Mouse (Mus musculus) CH12.LX (cell line): ENCODE data around the gene Gm10382. TPM values are rescaled to one million over a fixed set of nuclear protein-coding genes. Genes with fewer than 3 reads are reported as not detected.
"Not testable (repeated sequence)": the region's sequence is repeated elsewhere in the genome, so short reads cannot be mapped to it uniquely, and the experiment has no call there.

Experiments used
- DNase-seq: peaks from one replicate; pipeline ENCODE4 v3.0.0-alpha.2; 2013; ENCODE audit errors: extremely low read depth
- H3K27ac ChIP-seq: 2 replicates; pipeline ENCODE4 v1.5.1; 2012; ENCODE audit warnings: low read depth, mild to moderate bottlenecking, control low read depth, moderate library complexity; ENCODE audit not compliant: insufficient read depth
- H3K27me3 ChIP-seq: replicated peaks from 2 replicates; pipeline ENCODE3; 2012; ENCODE audit warnings: inconsistent platforms
- H3K36me3 ChIP-seq, 2 experiments: replicated peaks in 1 of 2; 2 replicates each; pipeline versions ENCODE3 to v1.6.1; 2012; ENCODE audit warnings: inconsistent platforms in 1 of 2, low read length in 1 of 2, mild to moderate bottlenecking in 1 of 2, mixed read lengths in 1 of 2, moderate library complexity in 1 of 2; ENCODE audit not compliant: control insufficient read depth in 1 of 2, insufficient read depth in 1 of 2
- H3K4me1 ChIP-seq, 2 experiments: 2 replicates each; pipeline ENCODE4 v1.6.1; 2012; ENCODE audit warnings: inconsistent platforms in 1 of 2, moderate library complexity in 1 of 2; ENCODE audit not compliant: insufficient read depth in 2 of 2, control insufficient read depth in 1 of 2
- H3K4me2 ChIP-seq: 2 replicates; pipeline ENCODE4 v1.6.1; 2012; ENCODE audit warnings: low read depth, mild to moderate bottlenecking, control low read depth; ENCODE audit not compliant: poor library complexity, insufficient read depth, severe bottlenecking
- H3K4me3 ChIP-seq, 3 experiments: fragments of 150-350 bp in 1 of 3; sonication (generic) in 1 of 3; replicated peaks in 1 of 3; 2 replicates each; pipeline versions ENCODE3 to v1.5.1; 2011 to 2012; ENCODE audit warnings: low read depth in 2 of 3, low read length in 2 of 3, mild to moderate bottlenecking in 2 of 3, moderate library complexity in 2 of 3, control low read depth in 1 of 3, improper control_type of control experiment in 1 of 3, inconsistent platforms in 1 of 3, mixed read lengths in 1 of 3; ENCODE audit not compliant: poor library complexity in 1 of 3
- H3K79me2 ChIP-seq: replicated peaks from 2 replicates; pipeline ENCODE4 v1.6.1; 2012; ENCODE audit warnings: mild to moderate bottlenecking, moderate library complexity; ENCODE audit not compliant: control insufficient read depth, poor library complexity, insufficient read depth, severe bottlenecking; ENCODE audit errors: extremely low read depth
- H3K9ac ChIP-seq: 2 replicates; pipeline ENCODE4 v1.6.1; 2012; ENCODE audit warnings: low read depth, mild to moderate bottlenecking, control low read depth, moderate library complexity; ENCODE audit not compliant: insufficient read depth
- H3K9me3 ChIP-seq: replicated peaks from 2 replicates; pipeline ENCODE3; 2012; ENCODE audit warnings: low read length, inconsistent platforms, mixed read lengths
- BHLHE40 ChIP-seq: IDR thresholded peaks from 2 replicates; pipeline ENCODE4 v1.6.1; 2011; ENCODE audit warnings: mild to moderate bottlenecking, low read depth, low read length, improper control_type of control experiment
- CHD1 ChIP-seq: IDR thresholded peaks from 2 replicates; pipeline ENCODE4 v1.6.1; 2012; ENCODE audit warnings: low read depth, low read length, improper control_type of control experiment, inconsistent platforms
- CTCF ChIP-seq, 2 experiments: IDR thresholded peaks in 1 of 2; conservative IDR thresholded peaks in 1 of 2; 2 replicates each; pipeline ENCODE4 v1.5.1; 2011 to 2012; ENCODE audit warnings: low read depth in 2 of 2, low read length in 2 of 2, improper control_type of control experiment in 1 of 2, inconsistent platforms in 1 of 2, mild to moderate bottlenecking in 1 of 2, moderate library complexity in 1 of 2
- EP300 ChIP-seq: IDR thresholded peaks from 2 replicates; pipeline ENCODE4 v1.6.1; 2011; ENCODE audit warnings: low read length, improper control_type of control experiment
- GABPA ChIP-seq: IDR thresholded peaks from 2 replicates; pipeline ENCODE4 v1.6.1; 2012; ENCODE audit warnings: low read depth, low read length, improper control_type of control experiment, inconsistent platforms; ENCODE audit not compliant: insufficient replicate concordance
- HCFC1 ChIP-seq: IDR thresholded peaks from 2 replicates; pipeline ENCODE4 v1.6.1; 2012; ENCODE audit warnings: low read depth, mild to moderate bottlenecking, inconsistent platforms, low read length, improper control_type of control experiment
- IRF4 ChIP-seq: IDR thresholded peaks from 2 replicates; pipeline ENCODE4 v1.6.1; 2014; ENCODE audit warnings: low read depth, mild to moderate bottlenecking, inconsistent platforms, low read length, improper control_type of control experiment
- MAFK ChIP-seq: IDR thresholded peaks from 2 replicates; pipeline ENCODE4 v1.6.1; 2011; ENCODE audit warnings: low read length, improper control_type of control experiment; ENCODE audit not compliant: insufficient replicate concordance
- MYC ChIP-seq: IDR thresholded peaks from 2 replicates; pipeline ENCODE4 v1.6.1; 2011; ENCODE audit warnings: low read depth, mild to moderate bottlenecking, improper control_type of control experiment, low read length
- PAX5 ChIP-seq: IDR thresholded peaks from 2 replicates; pipeline ENCODE4 v1.6.1; 2012; ENCODE audit warnings: low read length, inconsistent platforms, mixed read lengths
- POLR2AphosphoS2 ChIP-seq: IDR thresholded peaks from 2 replicates; pipeline ENCODE4 v1.6.1; 2011; ENCODE audit warnings: low read depth, low read length, improper control_type of control experiment
- RAD21 ChIP-seq: IDR thresholded peaks from 2 replicates; pipeline ENCODE4 v1.6.1; 2011; ENCODE audit warnings: low read depth, mild to moderate bottlenecking, low read length, improper control_type of control experiment, moderate library complexity
- RCOR1 ChIP-seq: conservative IDR thresholded peaks from 2 replicates; pipeline ENCODE4 v1.6.1; 2012; ENCODE audit warnings: low read depth, mild to moderate bottlenecking, inconsistent platforms, low read length, improper control_type of control experiment
- SIN3A ChIP-seq: IDR thresholded peaks from 2 replicates; pipeline ENCODE4 v1.6.1; 2012; ENCODE audit warnings: low read length, improper control_type of control experiment, inconsistent platforms
- TBP ChIP-seq: conservative IDR thresholded peaks from 2 replicates; pipeline ENCODE4 v1.6.1; 2011; ENCODE audit warnings: low read depth, low read length, improper control_type of control experiment
- TCF12 ChIP-seq: IDR thresholded peaks from 2 replicates; pipeline ENCODE4 v1.6.1; 2014; ENCODE audit warnings: low read depth, mild to moderate bottlenecking, inconsistent platforms, low read length, improper control_type of control experiment
- ZKSCAN1 ChIP-seq: IDR thresholded peaks from 2 replicates; pipeline ENCODE4 v1.6.1; 2012; ENCODE audit warnings: low read depth, inconsistent platforms, low read length, improper control_type of control experiment, borderline replicate concordance
- ZNF384 ChIP-seq: IDR thresholded peaks from 2 replicates; pipeline ENCODE4 v1.6.1; 2012; ENCODE audit warnings: low read depth, low read length, improper control_type of control experiment, inconsistent platforms
- dilution Hi-C: fragments of 300-500 bp; cut with MboI; formaldehyde crosslinking; loops from 2 replicates; pipeline ENCODE4 v1.14.3; 2020; ENCODE audit warnings: low sequenced_read_pairs; ENCODE audit not compliant: extremely low pct_unique_long_range_greater_than_20kb, extremely low pct_ligation_motif_present
- in situ Hi-C: fragments of 300-500 bp; cut with MboI; formaldehyde crosslinking; loops from 3 replicates; pipeline ENCODE4 v1.14.3; 2019; ENCODE audit warnings: low sequenced_read_pairs, low pct_ligation_motif_present, low pct_unique_long_range_greater_than_20kb, mixed read lengths
- polyA plus RNA-seq: library from polyadenylated mRNA; unstranded; fragments of >175 nt; gene quantifications from 2 replicates; pipeline ENCODE4 v1.2.1, GENCODE M21; 2012; ENCODE audit warnings: low read depth; ENCODE audit not compliant: insufficient read length
- total RNA-seq, 2 experiments: library from RNA; depleted of rRNA; stranded (reverse); fragments of 300-350 nt in 1 of 2; fragments of >200 nt in 1 of 2; gene quantifications; 2 replicates each; pipeline ENCODE4 v1.2.3; 2012 to 2014

Gene Gm10382
- total and polyA plus RNA-seq, 3 experiments = 0.59 to 1.1 TPM; not detected in 1

GRCm38 (mm10) chr5:125412536-125412935 is 23.4 kb downstream of the Gm10382 start:
- peaks cover under 1 to 12% of the 10 kb centered on the region in 2 experiments; a peak in 3 of 4 replicates for H3K4me1 ChIP-seq
- not testable (repeated sequence) for DNase-seq

GRCm38 (mm10) chr5:125413763-125414162 is 24.6 kb downstream of the Gm10382 start:
- H3K27ac ChIP-seq = no peak overlapping the region
- H3K79me2 ChIP-seq = no peaks in the 10 kb centered on the region
- H3K27me3 ChIP-seq = no peaks in the 10 kb centered on the region
- TF ChIP-seq POLR2AphosphoS2 (no peak), EP300 (no peak), BHLHE40 (no peak), CTCF (conservative IDR thresholded peaks at IDR 0.05 in 1 of 2, IDR thresholded peaks at IDR 0.05 in 1 of 2; ENCODE audit: low read depth in 2 of 2, low read length in 2 of 2) (no peak), MYC (no peak), ZKSCAN1 (no peak), CHD1 (no peak), ZNF384 (no peak), GABPA (no peak), HCFC1 (no peak)
- peaks cover 54 to 64% of the 10 kb centered on the region in 2 experiments for H3K36me3 ChIP-seq
- H3K9me3 ChIP-seq = peaks cover 34% of the 10 kb centered on the region
- no peak overlapping the region for H3K4me3 ChIP-seq
- in situ Hi-C loops (no loop called here), dilution Hi-C loops (no loop called here)
- no peak for DNase-seq
- H3K4me1 ChIP-seq = peaks cover 0 to under 1% of the 10 kb centered on the region in 2 experiments; a peak in 1 of 4 replicates
- H3K4me2 ChIP-seq = no peak overlapping the region
- no peak overlapping the region for H3K9ac ChIP-seq

More at GRCm38 (mm10) chr5:125412536-125412935, 23.4 kb downstream of the Gm10382 start:
- H3K27ac ChIP-seq, H3K27me3 ChIP-seq, H3K4me3 ChIP-seq, H3K79me2 ChIP-seq, H3K4me2 ChIP-seq, dilution Hi-C loops, H3K9ac ChIP-seq, in situ Hi-C loops: not testable (repeated sequence)
- H3K9me3 ChIP-seq = peaks cover 24% of the 10 kb centered on the region
- peaks cover 42 to 52% of the 10 kb centered on the region in 2 experiments for H3K36me3 ChIP-seq

- DNase-seq = no peak
- no peak overlapping the region for H3K4me2 ChIP-seq
- H3K4me3 ChIP-seq = no peak overlapping the region
- H3K27ac ChIP-seq = no peak overlapping the region
- peaks cover 76 to 89% of the 10 kb centered on the region in 2 experiments for H3K36me3 ChIP-seq
- no peak overlapping the region for H3K9ac ChIP-seq
- no peaks in the 10 kb centered on the region for H3K79me2 ChIP-seq
- H3K27me3 ChIP-seq = no peaks in the 10 kb centered on the region
- no peaks in the 10 kb centered on the region for H3K4me1 ChIP-seq
- in situ Hi-C loops (no loop called here), dilution Hi-C loops (no loop called here)
- H3K9me3 ChIP-seq = peaks cover 50% of the 10 kb centered on the region
- TF ChIP-seq TBP (no peak), MYC (no peak), TCF12 (no peak), PAX5 (no peak), RAD21 (no peak), RCOR1 (no peak), GABPA (no peak), SIN3A (no peak), IRF4 (no peak), MAFK (no peak)
Observed at GRCm38 (mm10) chr5:125416183-125416582, 27.1 kb downstream of the Gm10382 start.
